Mouse (Mus musculus): ENCODE measurements at regions not wholly inside any gene's neighbourhood (a gene's known extent, or its start where the extent isn't known, plus 50 kb on each side); places are given as distances from the start of the nearest gene placed in this dataset.
A peak's percentile ranks its signal among the peaks of the same experiment; 100 is the strongest.

- WGBS = 44% methylated on average over 2 of the region's 2 CpGs
- Histone ChIP-seq H3K27ac (replicated peaks) (no peak overlapping the region), H3K4me2 (no peak overlapping the region), H3K27me3 (replicated peaks) (no peaks in the 10 kb centered on the region), H3K4me1 (no peaks in the 10 kb centered on the region), H3K4me3 (no peak overlapping the region), H3K9ac (no peak overlapping the region), H3K9me3 (no peaks in the 10 kb centered on the region), H3K36me3 (no peaks in the 10 kb centered on the region)
- no peak for ATAC-seq (ENCODE audit: extremely low read depth, insufficient number of reproducible peaks, low FRiP score, low TSS enrichment)
Measured at GRCm38 (mm10) chr14:85965139-85965538, 1175.9 kb downstream of the Diaph3 start.

- 62% methylated on average over 3 of the region's 3 CpGs for WGBS
- H3K27me3 ChIP-seq (replicated peaks) = no peaks in the 10 kb centered on the region
- no peak overlapping the region for H3K27ac ChIP-seq (replicated peaks)
- no peak overlapping the region for H3K4me3 ChIP-seq
- H3K4me2 ChIP-seq = no peak overlapping the region
- H3K4me1 ChIP-seq = peaks cover 7% of the 10 kb centered on the region
- H3K9ac ChIP-seq = no peak overlapping the region
- no peak for ATAC-seq (ENCODE audit: extremely low read depth, insufficient number of reproducible peaks, low FRiP score, low TSS enrichment)
- no peaks in the 10 kb centered on the region for H3K36me3 ChIP-seq
- no peaks in the 10 kb centered on the region for H3K9me3 ChIP-seq
Measured at GRCm38 (mm10) chr14:85945707-85946313, 1195.2 kb downstream of the Diaph3 start.

GRCm38 (mm10) chr14:85942792-85943191 lies 1198.2 kb downstream of the Diaph3 start:
- Histone ChIP-seq H3K9ac (no peak overlapping the region), H3K9me3 (no peaks in the 10 kb centered on the region), H3K4me2 (no peak overlapping the region), H3K36me3 (no peaks in the 10 kb centered on the region), H3K27me3 (replicated peaks) (no peaks in the 10 kb centered on the region), H3K27ac (replicated peaks) (no peak overlapping the region), H3K4me1 (peaks cover 7% of the 10 kb centered on the region), H3K4me3 (no peak overlapping the region)
- 26% methylated on average over 4 of the region's 4 CpGs for WGBS
- no peak for ATAC-seq (ENCODE audit: extremely low read depth, insufficient number of reproducible peaks, low FRiP score, low TSS enrichment)

GRCm38 (mm10) chr14:85940585-85940984 lies 1200.5 kb downstream of the Diaph3 start:
- Histone ChIP-seq H3K27me3 (replicated peaks) (no peaks in the 10 kb centered on the region), H3K27ac (replicated peaks) (no peak overlapping the region), H3K36me3 (no peaks in the 10 kb centered on the region), H3K4me3 (no peak overlapping the region), H3K4me1 (peaks cover 7% of the 10 kb centered on the region), H3K9me3 (no peaks in the 10 kb centered on the region), H3K4me2 (no peak overlapping the region), H3K9ac (no peak overlapping the region)
- 87% methylated on average over 1 of the region's 1 CpGs for WGBS
- no peak for ATAC-seq (ENCODE audit: extremely low read depth, insufficient number of reproducible peaks, low FRiP score, low TSS enrichment)

GRCm38 (mm10) chr14:85935091-85935490 lies 1205.9 kb downstream of the Diaph3 start:
- no peak overlapping the region for H3K9ac ChIP-seq
- H3K36me3 ChIP-seq = no peaks in the 10 kb centered on the region
- no peak overlapping the region for H3K4me2 ChIP-seq
- peaks cover 15% of the 10 kb centered on the region for H3K4me1 ChIP-seq
- WGBS = 75% methylated on average over 2 of the region's 2 CpGs
- no peaks in the 10 kb centered on the region for H3K9me3 ChIP-seq
- no peaks in the 10 kb centered on the region for H3K27me3 ChIP-seq (replicated peaks)
- H3K27ac ChIP-seq (replicated peaks) = no peak overlapping the region
- ATAC-seq (ENCODE audit: extremely low read depth, insufficient number of reproducible peaks, low FRiP score, low TSS enrichment) = no peak
- no peak overlapping the region for H3K4me3 ChIP-seq

- no peak for ATAC-seq (ENCODE audit: extremely low read depth, insufficient number of reproducible peaks, low FRiP score, low TSS enrichment)
- 0 out of 2 replicates have a peak overlapping the region, but pooled peaks have one; percentile 7 for H3K4me2 ChIP-seq
- H3K36me3 ChIP-seq = no peaks in the 10 kb centered on the region
- 12% methylated on average over 5 of the region's 5 CpGs for WGBS
- peaks cover 15% of the 10 kb centered on the region for H3K4me1 ChIP-seq
- no peaks in the 10 kb centered on the region for H3K9me3 ChIP-seq
- H3K9ac ChIP-seq = no peak overlapping the region
- no peaks in the 10 kb centered on the region for H3K27me3 ChIP-seq (replicated peaks)
- no peak overlapping the region for H3K4me3 ChIP-seq
- no peak overlapping the region for H3K27ac ChIP-seq (replicated peaks)
Measured at GRCm38 (mm10) chr14:85930387-85930786, 1210.6 kb downstream of the Diaph3 start.

GRCm38 (mm10) chr14:85918894-85919293 lies 1222.1 kb downstream of the Diaph3 start:
- Histone ChIP-seq H3K27me3 (replicated peaks) (no peaks in the 10 kb centered on the region), H3K27ac (replicated peaks) (no peak overlapping the region), H3K4me1 (no peaks in the 10 kb centered on the region), H3K4me2 (no peak overlapping the region), H3K4me3 (no peak overlapping the region), H3K9me3 (no peaks in the 10 kb centered on the region), H3K9ac (no peak overlapping the region), H3K36me3 (no peaks in the 10 kb centered on the region)
- 86% methylated on average over 4 of the region's 4 CpGs for WGBS
- no peak for ATAC-seq (ENCODE audit: extremely low read depth, insufficient number of reproducible peaks, low FRiP score, low TSS enrichment)

- Histone ChIP-seq H3K9me3 (no peaks in the 10 kb centered on the region), H3K27me3 (replicated peaks) (no peaks in the 10 kb centered on the region), H3K9ac (no peak overlapping the region), H3K36me3 (no peaks in the 10 kb centered on the region), H3K27ac (replicated peaks) (no peak overlapping the region), H3K4me3 (no peak overlapping the region), H3K4me1 (no peaks in the 10 kb centered on the region), H3K4me2 (no peak overlapping the region)
- 84% methylated on average over 2 of the region's 2 CpGs for WGBS
- ATAC-seq (ENCODE audit: extremely low read depth, insufficient number of reproducible peaks, low FRiP score, low TSS enrichment) = no peak
Measured at GRCm38 (mm10) chr14:85915761-85916160, 1225.3 kb downstream of the Diaph3 start.

- Histone ChIP-seq H3K27me3 (replicated peaks) (no peaks in the 10 kb centered on the region), H3K9me3 (no peaks in the 10 kb centered on the region), H3K4me3 (no peak overlapping the region), H3K4me2 (no peak overlapping the region), H3K27ac (replicated peaks) (no peak overlapping the region), H3K36me3 (no peaks in the 10 kb centered on the region), H3K4me1 (no peaks in the 10 kb centered on the region), H3K9ac (no peak overlapping the region)
- WGBS = 68% methylated on average over 1 of the region's 1 CpGs
- ATAC-seq (ENCODE audit: extremely low read depth, insufficient number of reproducible peaks, low FRiP score, low TSS enrichment) = no peak
Measured at GRCm38 (mm10) chr14:85897890-85898289, 1243.1 kb downstream of the Diaph3 start.

- no peaks in the 10 kb centered on the region for H3K4me1 ChIP-seq
- H3K4me3 ChIP-seq = no peak overlapping the region
- no peaks in the 10 kb centered on the region for H3K36me3 ChIP-seq
- H3K4me2 ChIP-seq = no peak overlapping the region
- no peak overlapping the region for H3K9ac ChIP-seq
- no peaks in the 10 kb centered on the region for H3K9me3 ChIP-seq
- WGBS = 53% methylated on average over 3 of the region's 3 CpGs
- ATAC-seq (ENCODE audit: extremely low read depth, insufficient number of reproducible peaks, low FRiP score, low TSS enrichment) = no peak
- no peaks in the 10 kb centered on the region for H3K27me3 ChIP-seq (replicated peaks)
- no peak overlapping the region for H3K27ac ChIP-seq (replicated peaks)
Measured at GRCm38 (mm10) chr14:85861371-85861951, 1279.6 kb downstream of the Diaph3 start.

GRCm38 (mm10) chr14:85849490-85849889 lies 1291.5 kb downstream of the Diaph3 start:
- Histone ChIP-seq H3K27me3 (replicated peaks) (no peaks in the 10 kb centered on the region), H3K9me3 (no peaks in the 10 kb centered on the region), H3K4me1 (no peaks in the 10 kb centered on the region), H3K27ac (replicated peaks) (no peak overlapping the region), H3K36me3 (no peaks in the 10 kb centered on the region), H3K4me2 (no peak overlapping the region), H3K4me3 (no peak overlapping the region), H3K9ac (no peak overlapping the region)
- 81% methylated on average over 1 of the region's 1 CpGs for WGBS
- no peak for ATAC-seq (ENCODE audit: extremely low read depth, insufficient number of reproducible peaks, low FRiP score, low TSS enrichment)

GRCm38 (mm10) chr14:85835494-85835893 lies 1305.5 kb downstream of the Diaph3 start:
- Histone ChIP-seq H3K4me3 (no peak overlapping the region), H3K36me3 (no peaks in the 10 kb centered on the region), H3K27me3 (replicated peaks) (no peaks in the 10 kb centered on the region), H3K27ac (replicated peaks) (no peak overlapping the region), H3K9ac (no peak overlapping the region), H3K4me1 (no peaks in the 10 kb centered on the region), H3K4me2 (no peak overlapping the region), H3K9me3 (no peaks in the 10 kb centered on the region)
- ATAC-seq (ENCODE audit: extremely low read depth, insufficient number of reproducible peaks, low FRiP score, low TSS enrichment) = no peak
- 69% methylated on average over 2 of the region's 2 CpGs for WGBS
